Mouse (Mus musculus) liver, postnatal 0 days (tissue): Measurements from ENCODE around the gene Gm49416. TPM values are rescaled to one million over a fixed set of nuclear protein-coding genes. Genes with fewer than 3 reads are reported as not detected.

Experiments used
- ATAC-seq: fragments of 200-750 bp; cut with Nextera tagmentation; 2 replicates; pipeline ENCODE4 v1.8.0; 2017; ENCODE audit warnings: mild to moderate bottlenecking, moderate library complexity
- DNase-seq: peaks from one replicate; pipeline ENCODE4 v3.0.0-alpha.2; 2016
- H3K27ac ChIP-seq: fragments of 300-500 bp; sonication (generic); 2 replicates; pipeline ENCODE4 v1.5.1; 2014; ENCODE audit warnings: antibody characterized with exemption, moderate library complexity, mild to moderate bottlenecking, low read depth
- H3K27me3 ChIP-seq: fragments of 300-500 bp; sonication (generic); 2 replicates; pipeline ENCODE4 v1.6.1; 2014; ENCODE audit warnings: low read length, control low read depth, mixed read lengths; ENCODE audit not compliant: insufficient read depth
- H3K36me3 ChIP-seq: fragments of 300-500 bp; sonication (generic); replicated peaks from 2 replicates; pipeline ENCODE4 v1.6.1; 2014; ENCODE audit warnings: mild to moderate bottlenecking, control low read depth, low read length, moderate library complexity, mixed read lengths; ENCODE audit not compliant: insufficient read depth
- H3K4me1 ChIP-seq: fragments of 300-500 bp; sonication (generic); 2 replicates; pipeline ENCODE4 v1.6.1; 2014; ENCODE audit warnings: antibody characterized with exemption, mild to moderate bottlenecking, control low read depth; ENCODE audit not compliant: insufficient read depth
- H3K4me2 ChIP-seq: fragments of 300-500 bp; sonication (generic); 2 replicates; pipeline ENCODE4 v1.6.1; 2014; ENCODE audit warnings: low read depth, mild to moderate bottlenecking, low read length, moderate library complexity, mixed read lengths
- H3K4me3 ChIP-seq: fragments of 300-500 bp; sonication (generic); 2 replicates; pipeline ENCODE4 v1.5.1; 2014; ENCODE audit warnings: low read depth, low read length
- H3K9ac ChIP-seq: fragments of 300-500 bp; sonication (generic); replicated peaks from 2 replicates; pipeline ENCODE4 v1.6.1; 2014; ENCODE audit warnings: mild to moderate bottlenecking, moderate library complexity
- H3K9me3 ChIP-seq: fragments of 300-500 bp; sonication (generic); 2 replicates; pipeline ENCODE4 v1.6.1; 2016; ENCODE audit warnings: mild to moderate bottlenecking, control low read depth, low read length, mixed read lengths
- CTCF ChIP-seq: sonication (generic); IDR thresholded peaks from 2 replicates; pipeline ENCODE4 v1.5.1; 2016; ENCODE audit warnings: antibody characterized with exemption, low read depth
- EP300 ChIP-seq: IDR thresholded peaks from 2 replicates; pipeline ENCODE4 v1.6.1; 2016; ENCODE audit warnings: antibody characterized with exemption, low read depth, mild to moderate bottlenecking
- WGBS: fragments of 180-500 bp; shearing (Covaris S2); extraction: QIAGEN DNeasy Blood & Tissue Kit; methylation state at CpG from one replicate; pipeline ENCODE4 v1.1.7; 2014; ENCODE audit not compliant: insufficient replicate concordance; 5-methylcytosine and 5-hydroxymethylcytosine counted together
- polyA plus RNA-seq: library from polyadenylated mRNA; unstranded; fragments of >200 nt; fragmentation: Nextera tagmentation; extraction: Ambion mirVana; gene quantifications from 2 replicates; pipeline ENCODE4 v1.2.1, GENCODE M21; 2015

Gene Gm49416
- polyA plus RNA-seq, 1 experiment from 2014 or later = not detected

- Histone ChIP-seq H3K4me1 (peaks cover 28% of the 10 kb centered on the region), H3K27ac (peak overlapping the region; percentile 91), H3K9ac (no peak overlapping the region), H3K9me3 (no peaks in the 10 kb centered on the region), H3K4me3 (no peak overlapping the region), H3K27me3 (no peaks in the 10 kb centered on the region), H3K4me2 (peak overlapping the region; percentile 93), H3K36me3 (peaks cover 37% of the 10 kb centered on the region)
- TF ChIP-seq EP300 (peak; percentile 89), CTCF (no peak)
- 59% methylated on average over 12 of the region's 12 CpGs for WGBS
- DNase-seq (no peak), ATAC-seq (no peak)
These were observed 39.3 kb downstream of the Gm49416 start for GRCm38 (mm10) chr19:8927891-8928525.

- 27% methylated on average over 16 of the region's 16 CpGs for WGBS
- TF ChIP-seq EP300 (no peak), CTCF (no peak)
- peak overlapping the region; percentile 84 for H3K9ac ChIP-seq
- ATAC-seq (peak; percentile 4; the same call in 1 of the 2 replicates), DNase-seq (no peak)
- peaks cover 39% of the 10 kb centered on the region for H3K36me3 ChIP-seq
- H3K4me1 ChIP-seq = peaks cover 28% of the 10 kb centered on the region
- H3K9me3 ChIP-seq = no peaks in the 10 kb centered on the region
- peak overlapping the region; percentile 91 for H3K27ac ChIP-seq
- H3K4me3 ChIP-seq = peak overlapping the region; percentile 72
- H3K27me3 ChIP-seq = no peaks in the 10 kb centered on the region
- peak overlapping the region; percentile 93 for H3K4me2 ChIP-seq
These were observed 40.0 kb downstream of the Gm49416 start for GRCm38 (mm10) chr19:8928689-8929223.

- peaks cover 40% of the 10 kb centered on the region for H3K36me3 ChIP-seq
These were observed 40.7 kb downstream of the Gm49416 start, which contains the start of the genes Rom1 and Eml3 for GRCm38 (mm10) chr19:8929224-8930088. TSS of gene Rom1 (minus strand) at chr19:8929356. TSS of gene Eml3 (plus strand) at chr19:8929552.

GRCm38 (mm10) chr19:8930117-8930516, 41.4 kb downstream of the Gm49416 start:
- ATAC-seq = peak; percentile 1; the same call in 1 of the 2 replicates

More at GRCm38 (mm10) chr19:8929224-8930088, 40.7 kb downstream of the Gm49416 start, which contains the start of the genes Rom1 and Eml3:
- Histone ChIP-seq H3K27me3 (no peaks in the 10 kb centered on the region), H3K4me3 (peak within 1 kb of the TSS; percentile 72), H3K4me2 (peak within 1 kb of the TSS; percentile 93), H3K27ac (peak within 1 kb of the TSS; percentile 91), H3K9ac (peak within 1 kb of the TSS; percentile 84), H3K4me1 (peaks cover 28% of the 10 kb centered on the region), H3K9me3 (no peaks in the 10 kb centered on the region)
- WGBS = under 1% methylated on average over 69 of the region's 74 CpGs
- DNase-seq = peak; percentile 90
- TF ChIP-seq EP300 (no peak), CTCF (peak; percentile 70)
- ATAC-seq = peak; percentile 79

GRCm38 (mm10) chr19:8930771-8931170, 42.0 kb downstream of the Gm49416 start:
- no peak overlapping the region for H3K27ac ChIP-seq
- DNase-seq = no peak
- H3K27me3 ChIP-seq = no peaks in the 10 kb centered on the region
- ATAC-seq = no peak
- peaks cover 28% of the 10 kb centered on the region for H3K4me1 ChIP-seq
- peak overlapping the region; percentile 72 for H3K4me3 ChIP-seq
- H3K4me2 ChIP-seq = peak overlapping the region; percentile 93
- WGBS = 74% methylated on average over 7 of the region's 7 CpGs
- peaks cover 43% of the 10 kb centered on the region for H3K36me3 ChIP-seq
- no peaks in the 10 kb centered on the region for H3K9me3 ChIP-seq
- TF ChIP-seq EP300 (no peak), CTCF (no peak)
- peak overlapping the region; percentile 84; the same call in 1 of the 2 replicates for H3K9ac ChIP-seq

More at GRCm38 (mm10) chr19:8930117-8930516, 41.4 kb downstream of the Gm49416 start:
- peak overlapping the region; percentile 93 for H3K4me2 ChIP-seq
- H3K27ac ChIP-seq = peak overlapping the region; percentile 91
- TF ChIP-seq EP300 (no peak), CTCF (no peak)
- DNase-seq = no peak
- WGBS = 2% methylated on average over 11 of the region's 11 CpGs
- peak overlapping the region; percentile 84 for H3K9ac ChIP-seq
- H3K27me3 ChIP-seq = no peaks in the 10 kb centered on the region
- peak overlapping the region; percentile 72 for H3K4me3 ChIP-seq
- H3K4me1 ChIP-seq = peaks cover 28% of the 10 kb centered on the region
- H3K9me3 ChIP-seq = no peaks in the 10 kb centered on the region
- H3K36me3 ChIP-seq = peaks cover 44% of the 10 kb centered on the region
